Mouse (Mus musculus) Muller cell, postnatal 12 days (primary cell): ENCODE data around the gene Flnb.

ENCODE experiments used
- DNase-seq: peaks from one replicate; pipeline ENCODE4 v3.0.0-alpha.2; 2015; ENCODE audit errors: inconsistent ontology term

The Flnb gene

DNA sequence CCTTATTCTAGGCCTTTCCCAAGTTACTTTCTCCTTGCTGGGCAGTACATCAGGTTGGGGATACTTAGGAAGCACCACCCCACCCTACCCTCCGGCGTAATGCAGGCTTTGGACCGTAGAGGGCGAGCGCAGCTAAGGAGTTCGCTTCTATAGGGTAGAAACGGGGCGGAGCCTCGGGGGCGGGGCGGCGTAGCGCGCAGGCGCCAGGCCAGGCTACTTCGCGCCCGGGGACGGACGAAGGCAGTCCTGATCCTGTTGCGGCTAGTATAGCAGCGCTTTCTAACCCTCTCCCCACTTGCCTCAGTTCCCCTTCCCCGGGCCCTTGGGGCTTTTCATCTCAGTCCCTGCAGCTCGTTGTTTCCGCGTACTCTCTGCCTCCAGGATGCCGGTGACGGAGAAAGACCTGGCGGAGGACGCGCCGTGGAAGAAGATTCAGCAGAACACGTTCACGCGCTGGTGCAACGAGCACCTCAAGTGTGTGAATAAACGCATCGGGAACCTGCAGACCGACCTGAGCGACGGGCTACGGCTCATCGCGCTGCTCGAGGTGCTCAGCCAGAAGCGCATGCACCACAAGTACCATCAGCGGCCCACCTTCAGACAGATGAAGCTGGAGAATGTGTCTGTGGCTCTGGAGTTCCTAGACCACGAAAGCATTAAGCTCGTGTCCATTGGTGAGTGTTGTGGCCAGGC lies at the start of gene Flnb:
Gene Flnb, plus strand, starts transcription at position 188 of the 693 bp plus-strand sequence.
- DNase-seq, result peak; percentile 96

DNA sequence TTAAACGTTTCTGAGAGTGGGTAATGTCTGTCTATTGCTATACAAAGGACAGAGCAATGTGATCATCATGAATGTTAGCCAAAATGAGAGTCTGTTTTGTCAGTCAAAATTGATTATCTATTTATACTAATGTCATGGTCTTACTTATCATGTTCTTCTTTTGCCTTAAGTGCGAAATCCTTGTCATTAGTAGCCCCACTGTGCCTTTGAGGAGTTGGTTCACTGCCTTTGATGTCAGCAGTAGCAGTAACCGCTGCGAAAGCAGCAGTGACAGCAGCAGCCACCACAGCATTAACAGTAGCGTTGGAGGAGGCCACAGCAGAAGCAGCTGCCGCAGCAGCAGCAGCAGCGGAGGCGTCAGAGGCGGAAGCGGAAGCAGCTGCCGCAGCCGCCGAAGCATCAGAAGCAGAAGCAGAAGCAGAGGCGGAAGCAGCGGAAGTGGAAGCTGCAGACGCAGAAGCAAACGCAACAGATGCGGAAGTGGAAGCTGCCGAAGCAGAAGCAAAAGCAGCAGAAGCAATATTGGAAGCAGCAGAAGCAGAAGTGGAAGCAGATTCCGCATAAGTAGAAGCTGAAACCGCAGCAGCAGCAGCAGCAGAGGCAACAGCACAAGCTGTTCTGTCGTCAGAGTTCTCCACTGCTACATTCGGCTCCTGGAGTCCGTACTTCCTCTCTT lies 43.9 kb upstream of the Flnb start:
- DNase-seq, result peak; percentile 26

DNA sequence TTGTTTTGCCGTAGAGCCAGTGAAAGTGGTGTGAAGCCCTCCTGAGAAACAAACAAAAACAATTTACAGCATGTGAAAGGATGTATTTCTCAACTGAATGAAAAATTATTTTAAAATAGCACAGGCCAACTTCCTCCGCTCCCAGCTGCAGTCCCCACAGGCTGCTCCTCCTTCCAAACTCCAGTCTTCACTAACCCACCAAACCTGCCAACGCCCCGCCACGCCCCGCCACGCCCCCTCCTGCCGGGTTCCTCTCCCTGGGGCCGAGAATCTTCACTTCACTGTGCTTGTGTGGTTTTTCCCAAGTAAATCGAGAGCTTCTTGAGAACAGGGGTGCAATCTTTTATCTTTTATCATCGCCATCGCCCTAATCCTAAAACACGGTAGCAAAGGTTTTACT lies 31.7 kb upstream of the Flnb start:
- no peak for DNase-seq

DNA sequence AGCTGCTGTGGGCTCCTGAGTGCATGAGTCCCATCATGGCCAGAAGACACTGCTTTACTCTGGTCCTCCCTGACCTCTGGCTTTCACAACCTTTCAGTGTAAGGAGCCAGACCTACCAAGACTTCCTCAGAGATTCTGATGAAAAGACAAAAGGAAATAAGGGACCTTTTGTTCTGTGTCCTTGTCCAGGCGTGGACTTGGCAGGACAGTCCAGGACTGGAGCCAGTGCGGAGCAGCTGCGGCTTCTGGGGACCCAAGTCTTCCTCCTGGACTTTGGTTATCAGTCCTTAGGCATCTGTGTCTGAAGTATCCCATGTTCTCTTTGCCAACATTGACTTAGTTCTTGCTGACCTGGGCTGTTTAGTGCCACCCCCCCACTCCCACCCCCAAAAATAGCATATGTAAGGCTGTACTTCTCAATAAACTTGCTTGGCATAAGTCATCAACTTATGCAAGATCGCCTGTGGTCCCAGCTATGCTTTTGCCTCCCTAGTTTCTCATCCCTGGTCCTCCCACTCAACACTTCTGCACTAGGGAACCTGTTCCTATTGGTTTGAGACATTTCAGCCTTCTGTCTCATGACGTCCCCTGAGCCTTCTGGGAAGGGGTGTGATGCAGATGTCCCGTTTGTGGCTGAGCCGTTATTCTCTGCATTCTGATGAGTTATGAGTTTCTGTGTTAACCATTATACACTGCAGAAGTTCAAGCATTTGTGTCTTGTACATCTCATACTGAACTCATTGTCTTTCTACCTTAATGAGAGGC lies 28.3 kb upstream of the Flnb start:
- no peak for DNase-seq

DNA sequence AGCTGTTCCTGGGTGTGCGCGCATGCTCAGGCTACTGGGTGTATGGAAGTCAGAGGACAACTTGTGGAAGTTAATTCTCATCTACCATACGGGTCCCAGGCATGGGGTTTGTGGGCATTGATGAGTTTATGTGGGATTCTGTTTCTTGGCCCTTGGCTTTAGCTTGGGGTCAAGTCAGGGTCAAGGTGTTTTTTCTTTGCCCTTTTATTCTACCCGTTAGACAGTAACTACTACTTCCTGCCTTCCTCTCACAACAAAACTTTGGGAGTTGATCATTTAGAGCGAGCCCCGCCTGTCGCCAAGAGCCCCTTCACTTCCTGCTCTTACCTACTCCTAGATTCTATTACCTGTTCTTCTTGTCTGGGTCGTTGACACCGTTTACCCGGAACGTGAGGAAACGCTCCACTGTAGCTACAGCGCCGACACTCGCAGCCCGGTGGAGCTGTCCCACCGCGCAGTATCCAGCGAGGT lies 26.7 kb upstream of the Flnb start:
- no peak for DNase-seq

DNA sequence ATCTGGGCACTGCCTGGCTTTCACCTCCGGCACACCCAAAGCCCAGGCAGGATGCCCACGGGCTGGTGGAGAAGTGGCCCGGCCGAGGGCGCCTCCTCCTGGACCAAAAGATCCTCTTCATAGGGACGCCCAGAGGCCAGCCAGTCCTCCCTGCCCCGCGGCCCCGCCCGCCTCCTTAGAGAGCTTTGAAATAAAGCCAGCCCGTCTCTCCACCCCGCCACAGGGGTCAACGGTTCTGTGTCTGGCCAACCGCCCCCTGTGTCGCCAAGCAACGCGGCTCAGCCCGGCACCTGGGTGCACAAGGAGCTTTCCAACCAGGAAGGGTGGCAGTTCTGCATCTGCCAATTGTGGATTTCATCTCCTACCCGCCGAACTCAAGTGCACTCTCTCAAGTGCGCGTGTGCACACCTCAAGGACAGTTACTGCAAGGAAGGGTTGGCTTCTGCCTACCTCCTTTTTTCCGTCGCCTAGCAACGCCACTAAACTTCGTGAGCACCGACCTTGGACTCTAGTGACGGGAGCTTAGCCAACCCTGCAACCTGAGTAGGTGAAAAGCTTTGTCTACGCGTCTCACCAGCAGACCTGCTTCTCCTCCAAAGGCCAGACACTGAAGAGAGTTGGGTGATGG lies 26.1 kb upstream of the Flnb start, which contains the start of gene Gm26661:
Gene Gm26661, plus strand, starts transcription at position 56 of the 628 bp plus-strand sequence.
- peak; percentile 66 for DNase-seq

DNA sequence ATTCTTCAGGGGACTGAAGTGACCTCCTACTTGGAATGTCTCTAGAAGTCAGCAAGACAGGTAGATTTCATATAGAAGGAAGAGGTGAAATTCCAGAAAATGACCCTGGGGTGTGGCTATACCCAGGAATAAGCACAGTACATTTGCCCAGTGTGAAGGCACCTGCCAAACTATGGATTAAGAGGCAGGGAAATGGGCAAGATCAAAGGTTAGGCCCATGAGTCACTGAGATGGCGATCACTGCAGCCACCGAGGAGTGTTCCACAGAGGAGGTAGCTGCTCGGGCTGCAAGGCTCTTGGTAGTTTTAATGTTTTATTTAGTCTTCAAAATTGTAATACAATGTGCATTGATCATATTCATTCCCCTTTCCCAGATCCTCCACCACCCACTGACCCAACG lies 21.8 kb upstream of the Flnb start:
- DNase-seq, result no peak

DNA sequence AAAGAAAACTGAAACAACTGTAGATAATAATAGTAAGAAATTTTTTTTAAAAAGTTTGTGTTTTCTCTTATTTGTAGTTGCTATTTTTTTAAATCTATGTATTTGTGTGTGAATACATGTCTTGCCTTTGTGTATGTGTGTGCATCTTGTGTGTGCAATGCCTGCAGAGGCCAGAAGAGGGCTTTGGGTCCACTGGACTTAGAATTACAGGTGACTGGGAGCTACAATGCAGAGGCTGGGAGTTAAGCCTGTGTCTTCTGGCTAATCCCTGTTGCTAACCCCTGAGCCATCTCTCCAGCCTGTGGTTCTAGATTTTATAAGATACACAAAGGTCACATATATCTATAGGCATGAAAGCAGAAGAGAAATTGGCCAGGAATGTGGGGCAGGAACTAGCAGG lies 17.1 kb upstream of the Flnb start:
- DNase-seq, result no peak

DNA sequence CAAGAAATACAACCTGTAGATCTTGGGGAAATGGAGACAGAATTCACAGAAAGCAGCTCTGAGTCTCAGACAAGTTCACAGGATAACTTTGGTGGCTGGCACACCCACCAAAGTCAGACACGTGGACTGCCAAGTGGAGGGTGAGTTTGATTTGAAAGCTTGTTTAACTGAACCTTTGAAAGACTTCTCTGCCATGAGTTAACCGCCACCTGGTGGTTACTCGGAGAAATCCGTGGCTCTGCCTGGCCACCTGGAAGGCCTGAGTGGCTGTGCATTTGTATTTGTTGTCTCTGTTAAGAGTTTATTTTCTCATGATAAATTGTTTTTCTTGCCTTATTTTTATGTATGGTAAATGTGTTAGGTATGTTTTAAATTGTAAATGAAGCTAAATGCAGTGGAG lies 15.9 kb upstream of the Flnb start:
- DNase-seq, result no peak

DNA sequence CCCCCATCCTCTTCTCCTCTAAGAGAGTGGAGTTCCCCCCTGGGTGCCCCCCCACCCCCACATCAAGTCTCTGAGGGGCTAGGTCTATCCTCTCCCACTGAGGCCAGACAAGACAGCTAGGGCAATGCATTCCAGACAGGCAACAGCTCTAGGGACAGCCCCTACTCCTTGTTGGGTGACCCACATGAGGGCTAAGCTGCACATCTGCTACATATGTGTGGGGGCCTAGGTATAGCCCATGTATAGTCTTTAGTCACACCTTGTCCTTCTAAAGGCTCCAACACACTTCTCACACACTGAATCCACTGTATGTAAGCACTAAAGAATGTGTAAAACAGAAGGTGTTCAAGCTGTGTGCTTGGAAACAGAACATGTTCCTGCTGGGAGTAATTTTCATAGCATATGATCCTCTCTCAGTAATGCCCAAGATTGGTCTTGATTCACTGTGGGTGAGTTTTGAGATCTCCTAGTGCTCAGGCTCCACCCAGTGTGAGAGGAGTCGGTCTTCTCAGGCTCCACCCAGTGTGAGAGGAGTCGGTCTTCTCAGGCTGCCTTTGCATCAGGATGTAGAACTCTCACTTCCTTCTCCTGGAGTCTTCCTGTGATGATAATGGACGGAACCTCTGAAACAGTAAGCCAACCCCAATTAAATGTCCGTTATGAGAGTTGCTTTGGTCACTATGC lies 13.7 kb upstream of the Flnb start:
- DNase-seq, result no peak

DNA sequence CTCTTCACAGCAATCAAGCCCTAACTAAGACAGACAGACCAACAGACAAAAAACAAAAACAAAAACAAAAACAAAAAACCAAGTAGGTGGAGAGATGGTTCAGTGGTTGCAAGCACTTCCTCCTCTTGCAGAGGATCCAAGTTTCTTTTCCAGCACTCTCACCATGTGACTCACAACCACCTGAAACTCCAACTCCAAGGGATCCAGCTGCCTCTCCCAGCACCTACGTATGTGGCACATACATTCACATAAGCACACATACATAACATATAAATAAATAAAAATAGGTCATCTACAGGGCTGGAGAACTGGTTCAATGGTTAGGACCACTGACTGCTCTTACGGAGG lies 13.2 kb upstream of the Flnb start:
- DNase-seq, result no peak

DNA sequence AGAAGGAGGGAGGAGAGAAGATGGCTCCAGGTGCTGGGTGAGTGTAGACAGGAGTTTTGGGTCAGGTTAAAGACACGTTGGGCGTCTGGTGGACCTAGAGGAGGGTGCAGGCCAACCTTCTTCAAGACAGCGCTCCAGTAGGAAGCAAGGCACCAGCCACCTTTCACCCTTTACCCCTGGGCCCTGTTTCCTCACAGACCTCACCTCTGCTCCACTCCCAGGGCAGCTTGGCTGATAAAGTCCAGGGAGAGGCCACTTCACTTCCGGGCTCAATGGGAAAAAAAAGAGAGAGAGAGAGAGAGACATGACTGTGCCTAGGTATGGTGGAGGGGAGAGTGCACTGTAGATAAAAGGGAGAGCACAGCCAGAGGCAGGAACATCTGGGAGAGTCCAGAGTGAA lies 10.0 kb upstream of the Flnb start:
- DNase-seq, result no peak

DNA sequence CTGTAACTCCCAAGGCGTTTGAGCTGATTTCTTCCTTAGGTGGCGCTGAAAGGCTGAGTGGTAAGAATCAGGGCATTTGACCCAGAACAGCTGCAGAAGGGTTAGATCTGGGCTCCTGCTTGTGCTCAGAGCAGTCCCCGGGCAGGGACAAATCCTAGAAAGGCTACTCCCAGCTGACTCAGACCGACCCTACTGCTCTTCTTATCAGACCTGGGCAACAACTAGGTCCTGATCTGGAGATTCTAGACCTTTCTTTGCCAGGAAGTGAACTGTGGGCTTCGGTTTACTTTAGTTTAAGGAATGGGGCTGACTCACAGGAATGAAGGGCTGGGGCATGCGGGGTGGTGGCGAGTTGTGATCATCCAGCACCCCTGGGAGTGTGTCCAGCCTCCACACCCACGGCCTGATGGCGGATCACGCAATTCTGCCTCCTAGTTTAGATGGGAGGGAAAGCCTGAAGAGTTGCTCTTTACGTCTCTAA lies 9.2 kb upstream of the Flnb start:
- peak; percentile 61 for DNase-seq

DNA sequence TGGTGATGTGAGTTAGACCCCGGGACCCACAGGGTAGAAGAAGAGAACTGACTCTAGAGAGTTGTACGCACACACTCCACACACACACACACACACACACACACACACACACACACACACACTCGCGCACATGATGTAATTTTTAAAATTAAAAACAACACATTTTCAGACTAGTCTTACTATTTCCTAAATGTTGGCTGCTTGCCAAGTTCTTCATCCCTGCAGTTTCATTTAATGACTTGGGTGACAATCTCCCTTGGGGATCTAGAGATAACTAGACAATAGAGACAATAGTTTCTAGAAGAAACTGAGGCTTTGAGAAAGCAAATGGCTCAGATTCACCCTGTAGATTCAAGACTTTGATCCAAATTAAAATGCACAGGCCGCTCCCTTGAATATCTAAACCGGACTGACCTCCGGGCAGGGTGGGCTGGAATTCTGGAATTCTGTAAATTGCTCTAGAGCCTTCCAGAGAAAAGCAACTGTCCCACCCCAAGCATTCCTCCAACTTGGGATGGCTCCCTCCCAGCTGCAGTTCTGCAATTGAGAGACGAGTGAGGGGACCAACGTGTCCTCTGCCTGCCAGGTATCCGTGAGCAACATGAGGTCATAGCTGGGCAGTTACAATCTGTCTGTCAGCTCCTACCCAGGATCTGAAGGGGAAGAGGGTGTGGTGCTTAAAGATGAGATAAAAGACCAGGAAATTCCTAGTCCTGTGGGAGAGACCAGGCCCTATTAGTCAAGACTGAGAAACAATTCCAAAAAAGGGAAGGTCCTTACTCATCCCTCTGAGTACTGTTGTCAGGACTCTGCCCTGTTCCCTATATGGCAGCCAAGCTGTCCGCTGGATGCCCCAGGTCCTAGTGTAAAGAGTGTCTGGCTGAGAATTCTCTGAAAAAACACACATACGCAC lies 8.5 kb upstream of the Flnb start:
- peak; percentile 51 for DNase-seq

DNA sequence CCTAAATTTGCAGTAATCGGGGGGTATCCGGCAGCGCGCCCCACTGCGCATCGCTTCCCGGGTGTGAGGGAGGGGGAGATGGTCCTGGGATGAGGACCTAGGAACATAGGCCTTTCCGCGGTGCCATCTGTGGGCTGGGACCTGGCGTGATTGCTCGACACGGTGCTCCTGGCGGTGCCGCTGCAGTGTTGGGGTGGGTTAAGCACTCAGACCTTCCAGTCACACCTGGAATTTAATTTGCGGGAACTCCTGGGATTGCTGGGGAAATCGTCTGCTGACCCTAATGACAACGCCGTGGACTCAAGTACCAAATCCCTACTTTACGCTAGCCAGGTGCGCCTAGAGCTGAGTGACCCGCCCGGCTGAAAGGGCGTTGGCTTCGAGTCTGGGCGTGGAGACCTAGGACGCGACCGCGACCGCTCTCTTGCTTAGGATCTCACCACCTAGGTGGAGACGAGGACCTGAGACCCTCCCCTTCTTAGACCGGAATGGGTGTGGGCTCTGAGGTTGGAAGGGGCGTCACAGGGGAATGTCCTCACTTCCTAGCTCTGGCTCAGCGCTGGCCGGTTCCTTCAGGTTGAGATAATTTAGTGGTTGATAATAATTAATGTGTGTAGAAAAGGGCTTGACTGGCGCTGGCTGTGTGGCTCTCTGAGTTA lies 835 bp downstream of the Flnb start:
- DNase-seq, result peak; percentile 41

DNA sequence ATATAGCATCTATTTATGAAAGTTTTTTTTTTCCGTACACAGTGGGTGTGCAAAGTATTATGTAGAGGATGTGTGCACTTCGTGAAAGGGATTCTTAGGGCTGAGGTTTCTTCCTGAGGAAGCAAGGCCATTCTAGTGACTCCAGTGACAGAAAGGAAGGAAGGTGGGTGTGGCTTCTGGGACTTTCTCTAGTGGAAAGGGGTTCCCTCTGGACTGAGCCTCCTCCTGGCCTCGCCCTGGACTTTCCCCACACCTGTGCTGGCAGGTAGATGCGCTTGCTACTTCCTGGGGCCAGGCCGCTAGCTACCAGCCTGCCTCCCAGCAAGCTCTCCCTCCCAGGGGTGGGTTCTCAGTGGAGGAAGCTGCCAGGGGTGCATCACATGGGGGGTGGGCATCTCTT lies 1.7 kb downstream of the Flnb start:
- no peak for DNase-seq

DNA sequence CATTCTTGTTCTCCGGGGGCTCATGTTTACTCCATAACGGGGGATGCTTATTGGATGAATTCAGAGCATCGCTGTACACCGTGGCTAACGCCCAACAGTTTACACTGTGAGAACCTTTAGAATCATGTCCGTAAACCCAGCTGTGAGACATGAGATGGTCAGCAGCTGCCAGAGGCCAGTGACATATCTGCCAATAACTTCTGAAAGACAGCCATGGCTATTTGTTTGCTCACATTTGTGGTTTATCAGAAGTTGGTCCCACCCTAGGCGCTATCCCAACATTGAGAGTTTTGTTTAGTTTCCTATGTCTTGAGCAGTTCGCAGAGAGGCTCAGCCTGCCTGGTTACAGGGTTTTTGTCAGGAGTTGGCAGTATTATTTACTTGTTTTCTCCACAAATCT lies 3.6 kb downstream of the Flnb start:
- DNase-seq, result peak; percentile 45

DNA sequence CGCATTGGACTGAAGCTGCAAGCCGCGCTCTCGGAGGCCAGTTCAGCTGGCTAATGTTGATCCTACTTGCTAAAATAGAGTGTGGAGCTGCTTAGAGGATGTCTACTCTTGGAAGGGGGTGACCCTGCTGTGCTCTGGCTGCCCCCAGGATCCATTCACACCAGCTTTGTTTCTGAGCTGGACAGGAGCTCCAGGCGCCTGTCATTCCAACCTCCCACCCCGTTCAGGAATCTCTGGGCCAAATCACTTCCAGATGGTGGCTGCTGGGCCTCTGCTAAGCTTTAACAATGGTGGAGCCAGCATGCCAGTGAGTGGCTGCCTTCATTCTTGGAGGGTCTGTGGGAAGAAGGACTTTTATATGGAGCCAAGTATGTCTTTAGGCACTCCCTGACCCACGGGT lies 4.9 kb downstream of the Flnb start:
- DNase-seq, result peak; percentile 91

DNA sequence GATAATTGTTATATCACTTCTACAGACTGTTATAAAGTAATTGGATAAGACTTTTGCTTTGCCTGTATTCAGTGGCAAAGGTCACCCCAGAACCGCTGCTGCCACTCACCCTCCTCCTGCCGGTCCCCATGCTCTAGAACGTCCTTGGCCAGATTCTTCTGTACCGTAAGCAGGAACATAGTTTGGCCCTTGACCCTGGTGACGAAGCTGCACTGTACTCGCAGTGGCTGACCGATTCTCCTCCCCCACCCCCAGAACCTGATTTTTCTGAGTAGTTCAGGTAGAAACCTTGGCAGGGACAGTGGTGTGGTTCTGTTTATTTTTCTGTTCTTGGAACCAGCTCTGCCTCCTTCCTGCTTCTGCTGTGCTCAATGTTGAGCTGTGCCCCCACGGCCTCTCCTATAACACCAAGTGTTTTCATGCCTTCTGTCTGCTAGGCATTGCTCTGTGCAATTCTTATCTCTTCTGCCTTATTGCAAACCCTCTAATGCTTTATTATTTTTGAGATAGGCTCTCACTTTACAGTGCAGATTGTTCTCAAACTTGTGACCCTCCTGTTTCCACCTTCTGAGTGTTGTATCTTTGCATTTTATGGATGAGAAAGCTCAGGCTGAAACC lies 7.0 kb downstream of the Flnb start:
- DNase-seq, result no peak
